Mouse (Mus musculus) bone marrow macrophage, adult 2 months (primary cell): ENCODE data around the gene Cs. TPM values are rescaled to one million over a fixed set of nuclear protein-coding genes. Genes with fewer than 3 reads are reported as not detected.
A peak's percentile ranks its signal among the peaks of the same experiment; 100 is the strongest.

Experiments
- H3K27ac ChIP-seq: 2 replicates; pipeline ENCODE4 v1.5.1; 2012; ENCODE audit warnings: low read depth, low read length; ENCODE audit not compliant: insufficient read depth
- H3K4me1 ChIP-seq: 2 replicates; pipeline ENCODE4 v1.6.1; 2012; ENCODE audit warnings: low read length; ENCODE audit not compliant: control insufficient read depth, insufficient read depth
- H3K4me3 ChIP-seq: 2 replicates; pipeline ENCODE4 v1.5.1; 2012; ENCODE audit warnings: mild to moderate bottlenecking, low read length, moderate library complexity; ENCODE audit not compliant: insufficient read depth
- POLR2A ChIP-seq: IDR thresholded peaks from 2 replicates; pipeline ENCODE4 v1.6.1; 2012; ENCODE audit warnings: mild to moderate bottlenecking, low read depth, low read length, borderline replicate concordance
- polyA plus RNA-seq: library from polyadenylated mRNA; stranded (reverse); fragments of >200 nt; gene quantifications from 2 replicates; pipeline ENCODE4 v1.2.4, GENCODE M21; 2012; ENCODE audit not compliant: missing spikeins, insufficient read depth, insufficient read length

Cs gene
- polyA plus RNA-seq, 1 experiment = 109 TPM

DNA sequence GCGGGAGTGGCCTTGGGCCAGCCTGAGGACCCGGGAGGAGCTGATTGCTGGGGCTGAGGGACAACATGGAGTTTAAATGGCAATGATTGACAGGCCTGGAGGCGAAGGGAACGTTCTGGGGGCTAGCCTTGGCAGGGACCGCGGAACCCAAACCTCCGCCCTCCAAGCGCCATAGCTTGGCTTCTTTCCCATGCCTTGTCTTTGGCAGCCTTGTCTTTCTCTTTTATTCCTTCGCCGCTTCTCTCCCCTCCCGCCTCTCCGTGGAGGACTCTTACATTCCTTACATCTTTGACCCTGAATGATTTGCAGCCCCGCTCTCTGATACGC lies 74.5 kb downstream of the Cs start:
- H3K27ac ChIP-seq = peak overlapping the region; percentile 79
- H3K4me1 ChIP-seq = peaks cover 28% of the 10 kb centered on the region
- no peak for TF ChIP-seq POLR2A
- peak overlapping the region; percentile 81 for H3K4me3 ChIP-seq

Other genes starting within 250 kb of the Cs start
- 49.0 and 52.9 TPM in 2 replicates for gene Baz2a, start 246.2 kb upstream of the Cs start, polyA plus RNA-seq
- gene Rbms2, start 157.4 kb upstream of the Cs start, polyA plus RNA-seq = 39.4 and 39.8 TPM in 2 replicates
- gene Gls2, start 143.3 kb upstream of the Cs start, polyA plus RNA-seq = not detected in 2 replicates
- gene Spryd4, start 125.9 kb upstream of the Cs start, polyA plus RNA-seq = 5.3 and 6.1 TPM in 2 replicates
- gene Mip, start 111.9 kb upstream of the Cs start, polyA plus RNA-seq = not detected in 2 replicates
- 6.4 and 10.7 TPM in 2 replicates for gene Timeless, start 105.7 kb upstream of the Cs start, polyA plus RNA-seq
- gene Apon, start 83.6 kb upstream of the Cs start, polyA plus RNA-seq = not detected in 2 replicates
- gene Apof, start 69.1 kb upstream of the Cs start, polyA plus RNA-seq = not detected in 2 replicates
- gene Stat2, start 67.2 kb upstream of the Cs start, polyA plus RNA-seq = 89.6 and 94.6 TPM in 2 replicates
- gene Il23a, start 39.0 kb upstream of the Cs start, polyA plus RNA-seq = not detected in 2 replicates
- 14.3 and 15.2 TPM in 2 replicates for gene Pan2, start 34.4 kb upstream of the Cs start, polyA plus RNA-seq
- gene Cnpy2, start 15.3 kb upstream of the Cs start, polyA plus RNA-seq = 78.6 and 82.6 TPM in 2 replicates
- gene Coq10a, start 31.3 kb downstream of the Cs start, polyA plus RNA-seq = 40.6 and 46.1 TPM in 2 replicates
- gene Ankrd52, start 39.4 kb downstream of the Cs start, polyA plus RNA-seq = 33.1 and 34.8 TPM in 2 replicates
- gene Slc39a5, start 63.5 kb downstream of the Cs start, polyA plus RNA-seq = not detected in 2 replicates
- gene Nabp2, start 73.8 kb downstream of the Cs start, polyA plus RNA-seq = 47.2 and 62.7 TPM in 2 replicates
- gene Rnf41, start 73.9 kb downstream of the Cs start, polyA plus RNA-seq = 42.6 and 47.6 TPM in 2 replicates
- gene Smarcc2, start 121.5 kb downstream of the Cs start, polyA plus RNA-seq = 101 and 105 TPM in 2 replicates
- gene Myl6, start 156.4 kb downstream of the Cs start, polyA plus RNA-seq = 1,186 and 1,257 TPM in 2 replicates
- gene Myl6b, start 161.0 kb downstream of the Cs start, polyA plus RNA-seq = 2.5 and 3.9 TPM in 2 replicates
- gene Esyt1, start 188.1 kb downstream of the Cs start, polyA plus RNA-seq = 179 and 197 TPM in 2 replicates
- 9.6 and 15.4 TPM in 2 replicates for gene Zc3h10, start 210.0 kb downstream of the Cs start, polyA plus RNA-seq
- gene Rpl41, start 211.6 kb downstream of the Cs start, polyA plus RNA-seq = 2,460 and 2,819 TPM in 2 replicates
- 70.1 and 76.0 TPM in 2 replicates for gene Pa2g4, start 228.3 kb downstream of the Cs start, polyA plus RNA-seq